Mouse (Mus musculus): ENCODE results near the gene Atg2a.

DNA sequence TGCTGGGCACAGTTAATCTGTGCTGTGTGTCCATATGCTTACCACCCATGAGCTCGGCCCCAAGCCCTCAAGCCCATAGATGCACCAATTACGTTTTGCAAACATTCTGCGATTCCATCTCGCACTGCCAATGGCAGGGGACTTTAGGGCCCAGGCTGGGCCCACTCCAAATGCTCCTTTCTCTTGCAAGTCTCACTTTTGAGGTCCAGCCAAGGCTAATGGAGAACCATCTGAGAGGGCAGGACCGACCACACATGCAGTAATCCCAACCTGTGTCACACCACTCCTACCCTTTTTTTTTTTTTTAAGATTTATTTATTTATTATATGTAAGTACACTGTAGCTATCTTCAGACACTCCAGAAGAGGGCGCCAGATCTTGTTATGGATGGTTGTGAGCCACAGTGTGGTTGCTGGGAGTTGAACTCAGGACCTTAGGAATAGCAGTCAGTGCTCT lies 24.3 kb downstream of the Atg2a start:
- TF ChIP-seq POLR2A (IDR thresholded peaks at IDR 0.05; ENCODE audit: low read depth, low read length) = no peak
- TF ChIP-seq CTCF (conservative IDR thresholded peaks at IDR 0.05; ENCODE audit: insufficient read depth, insufficient read length, low read depth, low read length) = no peak; the same call in 1 of the 2 replicates

Measured in kidney, adult 2 months (tissue).